Mouse (Mus musculus) adrenal gland, adult 18-20 months (tissue): ENCODE results near the gene Cdc42ep1. TPM values are rescaled to one million over a fixed set of nuclear protein-coding genes. Genes with fewer than 3 reads are reported as not detected.

Source experiments
- microRNA-seq, 2 experiments: library from miRNA; unstranded; fragments of <30 nt; microRNA quantifications; one replicate each; pipeline ENCODE4 v1.2.0; 2021; ENCODE audit warnings: borderline number of aligned reads in 2 of 2
- total RNA-seq, 2 experiments: library from RNA; stranded (reverse); gene quantifications; 1 replicate in 1 of 2; 2 replicates in 1 of 2; pipeline ENCODE4 v1.2.3; 2021

Cdc42ep1 gene
- total RNA-seq, 2 experiments from 2014 or later = 36.2 to 53.1 TPM

Small RNA genes lying within 50 kb of the gene (microRNA-seq; reads per million reads assigned to microRNA genes)
- gene Mir6955 = 0 to 0.47 reads per million in 2 experiments

Other genes starting within 250 kb of the Cdc42ep1 start
- 1 to 10 TPM; 8.0 to 9.9 TPM for gene Cyth4, start 245.6 kb upstream of the Cdc42ep1 start, total RNA-seq
- gene Elfn2, start 123.9 kb upstream of the Cdc42ep1 start, total RNA-seq = 1 to 10 TPM; 1.8 to 3.4 TPM
- gene Mfng, start 69.1 kb upstream of the Cdc42ep1 start, total RNA-seq = 10 to 100 TPM; 11.8 to 21.4 TPM
- gene Card10, start 39.6 kb upstream of the Cdc42ep1 start, total RNA-seq = 1 to 10 TPM; 5.6 to 8.1 TPM
- under 1 TPM in 1 of 2 experiments, not detected in 1; 0.54 TPM for gene Lgals2, start 12.9 kb downstream of the Cdc42ep1 start, total RNA-seq
- gene Gga1, start 34.6 kb downstream of the Cdc42ep1 start, total RNA-seq = 10 to 100 TPM; 55.2 to 57.2 TPM
- not detected for gene Gm49510, start 57.0 kb downstream of the Cdc42ep1 start, total RNA-seq
- gene Sh3bp1, start 57.1 kb downstream of the Cdc42ep1 start, total RNA-seq = 1 to 10 TPM; 4.1 to 6.5 TPM
- 1 to 10 TPM; 3.1 to 5.4 TPM for gene Pdxp, start 71.3 kb downstream of the Cdc42ep1 start, total RNA-seq
- 100 to 1,000 TPM; 300 to 824 TPM for gene Lgals1, start 84.1 kb downstream of the Cdc42ep1 start, total RNA-seq
- 10 to 100 TPM; 41.2 to 47.0 TPM for gene Nol12, start 92.3 kb downstream of the Cdc42ep1 start, total RNA-seq
- 100 to 1,000 TPM in 1 of 2 experiments, 10 to 100 TPM in 1; 97.1 to 105 TPM for gene Triobp, start 105.1 kb downstream of the Cdc42ep1 start, total RNA-seq
- 100 to 1,000 TPM in 1 of 2 experiments, 10 to 100 TPM in 1; 86.2 to 101 TPM for gene H1f0, start 185.8 kb downstream of the Cdc42ep1 start, total RNA-seq
- gene Galr3, start 199.3 kb downstream of the Cdc42ep1 start, total RNA-seq = under 1 TPM in 1 of 2 experiments, not detected in 1; 0.27 TPM
- 10 to 100 TPM; 23.9 to 26.5 TPM for gene Ankrd54, start 220.3 kb downstream of the Cdc42ep1 start, total RNA-seq
- gene Eif3l, start 232.6 kb downstream of the Cdc42ep1 start, total RNA-seq = 100 to 1,000 TPM; 136 to 139 TPM